ENCODE assay signal across 9 mouse cellular contexts in the genomic region with DNA sequence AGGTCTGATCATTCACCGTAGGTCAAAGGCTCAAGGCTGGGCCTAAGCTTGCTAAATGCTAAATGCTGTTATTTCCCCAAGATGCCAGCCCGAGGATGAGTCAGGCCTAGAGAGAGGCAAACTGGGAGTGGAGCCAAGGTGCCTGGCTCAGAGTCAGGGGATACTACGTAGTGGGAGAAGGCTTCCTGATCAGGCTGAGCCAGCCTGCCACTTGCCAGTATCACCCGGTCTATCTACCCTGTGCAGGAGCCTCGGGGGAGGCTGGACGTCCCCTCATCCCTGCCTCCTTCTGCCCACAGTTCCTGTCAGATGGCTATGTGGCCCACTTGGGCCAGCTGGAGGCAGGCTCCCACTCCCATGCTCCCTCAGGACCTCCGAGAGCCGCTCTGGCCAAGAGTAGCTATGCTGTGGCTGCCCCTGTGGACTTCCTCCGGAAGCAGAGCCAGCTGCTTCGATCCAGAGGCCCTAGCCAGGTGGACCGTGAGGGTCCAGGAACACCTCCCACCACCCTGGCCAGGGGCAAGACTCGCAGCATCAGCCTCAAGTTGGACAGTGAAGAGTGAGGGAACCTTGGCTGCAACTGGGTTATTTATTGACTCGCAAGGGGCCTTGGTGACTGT. TPM values are rescaled to one million over a fixed set of nuclear protein-coding genes. Genes with fewer than 3 reads are reported as not detected.
DNase-seq lines count a peak whose midpoint lies in the region; ATAC-seq and TF ChIP-seq lines count a peak whose summit lies in the region.
"Had no signal": no experiment of that assay in that cellular context is flagged by ENCODE, and none has a peak within 500 bp of the region (broad histone marks: within the 10 kb centered on the region; RNA-seq: fewer than 3 reads in every experiment).

No protein-coding gene starts in this region.

- peak; percentile 69 for ATAC-seq in cerebellum, adult (ENCODE audit: insufficient number of reproducible peaks, low FRiP score, low TSS enrichment)
- peak; percentile 92 for ATAC-seq in megakaryocyte progenitor cell, adult 5-6 weeks (replicated peaks; ENCODE audit: poor library complexity)

- TF ChIP-seq POLR2A in kidney, adult 2 months (IDR thresholded peaks at IDR 0.05; ENCODE audit: low read depth, low read length): no peak
- TF ChIP-seq POLR2A in testis, adult 2 months (IDR thresholded peaks at IDR 0.05; ENCODE audit: control insufficient read depth, low read depth, low read length): no peak

- H3K9me3 ChIP-seq in limb, embryonic 10.5 days (replicated peaks): no peaks in the 10 kb centered on the region
- H3K9me3 ChIP-seq: embryonic facial prominence, embryonic 12.5 days had no signal

- peaks cover 19% of the 10 kb centered on the region for H3K4me1 ChIP-seq in kidney, adult 2 months (ENCODE audit: control insufficient read depth, insufficient read depth, low read length)
- H3K4me1 ChIP-seq in limb, embryonic 10.5 days: peaks cover 18% of the 10 kb centered on the region
- no peaks in the 10 kb centered on the region for H3K4me1 ChIP-seq in testis, adult 2 months (ENCODE audit: control insufficient read depth, insufficient read depth, low read length)

- WGBS in kidney, adult 2 months: 14% methylated on average over 13 of the region's 13 CpGs
- 86% methylated on average over 13 of the region's 13 CpGs for WGBS in limb, embryonic 10.5 days

- peak; percentile 92 for DNase-seq in MEL-GATA-1-ER (ENCODE audit: extremely low read depth, low read depth)
- DNase-seq in gastrocnemius, postnatal 25 days: peak; percentile 75
- DNase-seq in kidney, adult 2 months: peak; percentile 92
- no peak for DNase-seq in limb, embryonic 10.5 days (ENCODE audit: low spot score)
- no peak for DNase-seq in retina, embryonic 14.5 days (ENCODE audit: low spot score)

- no peaks in the 10 kb centered on the region for H3K36me3 ChIP-seq in kidney, adult 2 months (ENCODE audit: control insufficient read depth, insufficient read depth, low read length)
- H3K36me3 ChIP-seq in limb, embryonic 10.5 days: peaks cover 72% of the 10 kb centered on the region
- no peaks in the 10 kb centered on the region for H3K36me3 ChIP-seq in testis, adult 2 months (ENCODE audit: control insufficient read depth, insufficient read depth, low read length)

- no peaks in the 10 kb centered on the region for H3K27me3 ChIP-seq in kidney, adult 2 months (replicated peaks; ENCODE audit: control insufficient read depth, insufficient read depth, low read length)
- H3K27me3 ChIP-seq in limb, embryonic 10.5 days (ENCODE audit: low read depth, poor library complexity, severe bottlenecking): no peaks in the 10 kb centered on the region
- no peaks in the 10 kb centered on the region for H3K27me3 ChIP-seq in testis, adult 2 months (ENCODE audit: control insufficient read depth, insufficient read depth, low read length)
- H3K27me3 ChIP-seq: embryonic facial prominence, embryonic 12.5 days had no signal

- H3K4me3 ChIP-seq in kidney, adult 2 months (ENCODE audit: insufficient read depth, low read depth, low read length): no peak overlapping the region
- no peak overlapping the region for H3K4me3 ChIP-seq in limb, embryonic 10.5 days
- H3K4me3 ChIP-seq in testis, adult 2 months (ENCODE audit: control insufficient read depth, low read depth, low read length): no peak overlapping the region
- H3K4me3 ChIP-seq: embryonic facial prominence, embryonic 12.5 days had no signal

- H3K27ac ChIP-seq in kidney, adult 2 months (ENCODE audit: insufficient read depth, low read depth, low read length): peak overlapping the region; percentile 65
- peak overlapping the region; percentile 53 for H3K27ac ChIP-seq in limb, embryonic 10.5 days
- peak overlapping the region; percentile 22; the same call in 1 of the 2 replicates for H3K27ac ChIP-seq in testis, adult 2 months (ENCODE audit: control insufficient read depth, insufficient read depth, low read depth, low read length)
- H3K27ac ChIP-seq: embryonic facial prominence, embryonic 12.5 days had no signal

- TF ChIP-seq CTCF in kidney, adult 2 months (conservative IDR thresholded peaks at IDR 0.05; ENCODE audit: insufficient read depth, insufficient read length, low read depth, low read length): no peak
- TF ChIP-seq CTCF in testis, adult 2 months (IDR thresholded peaks at IDR 0.05; ENCODE audit: control insufficient read depth, insufficient read depth, insufficient replicate concordance, low read depth, low read length): no peak

RNA-seq across cellular contexts. Expression of a gene that starts 12.4 kb away (rescaled TPM):
- total RNA-seq in gastrocnemius, postnatal 25 days (2021): 10 to 100 TPM; 58.2 to 68.5 TPM
- polyA plus RNA-seq in kidney, adult 2 months (2012; rRNA removed): 80.5 and 96.2 TPM in 2 replicates
- 74.9 and 79.2 TPM in 2 replicates for polyA plus RNA-seq in limb, embryonic 10.5 days (2016; fragmentation: Nextera tagmentation; extraction: Ambion mirVana)
- total RNA-seq in megakaryocyte progenitor cell, adult 5-6 weeks (2015): 61.9 and 66.4 TPM in 2 replicates
- 24.4 and 31.1 TPM in 2 replicates for total RNA-seq in megakaryocyte progenitor cell, adult 5-6 weeks (2017)
- polyA plus RNA-seq in testis, adult 2 months (2012; rRNA removed): 21.0 and 23.5 TPM in 2 replicates

RNA-seq across cellular contexts. Expression of a gene that starts 13.5 kb away (rescaled TPM):
- total RNA-seq in gastrocnemius, postnatal 25 days (2021): 1 to 10 TPM; 2.8 to 5.7 TPM
- polyA plus RNA-seq in kidney, adult 2 months (2012; rRNA removed): 41.6 and 46.3 TPM in 2 replicates
- 5.9 and 7.9 TPM in 2 replicates for polyA plus RNA-seq in limb, embryonic 10.5 days (2016; fragmentation: Nextera tagmentation; extraction: Ambion mirVana)
- 7.8 and 11.2 TPM in 2 replicates for total RNA-seq in megakaryocyte progenitor cell, adult 5-6 weeks (2015)
- 6.8 and 17.2 TPM in 2 replicates for total RNA-seq in megakaryocyte progenitor cell, adult 5-6 weeks (2017)
- polyA plus RNA-seq in testis, adult 2 months (2012; rRNA removed): 31.9 and 42.8 TPM in 2 replicates

RNA-seq across cellular contexts. Expression of a gene that starts 16.3 kb away (rescaled TPM):
- total RNA-seq in gastrocnemius, postnatal 25 days (2021): 10 to 100 TPM; 17.8 to 23.4 TPM
- polyA plus RNA-seq in kidney, adult 2 months (2012; rRNA removed): 134 and 138 TPM in 2 replicates
- 86.7 and 87.0 TPM in 2 replicates for polyA plus RNA-seq in limb, embryonic 10.5 days (2016; fragmentation: Nextera tagmentation; extraction: Ambion mirVana)
- total RNA-seq in megakaryocyte progenitor cell, adult 5-6 weeks (2015): 112 and 126 TPM in 2 replicates
- total RNA-seq in megakaryocyte progenitor cell, adult 5-6 weeks (2017): 24.2 and 44.8 TPM in 2 replicates
- polyA plus RNA-seq in testis, adult 2 months (2012; rRNA removed): 31.5 and 31.7 TPM in 2 replicates

RNA-seq across cellular contexts. Expression of a gene that starts 26.3 kb away (rescaled TPM):
- not detected for total RNA-seq in gastrocnemius, postnatal 25 days (2021)
- polyA plus RNA-seq in kidney, adult 2 months (2012; rRNA removed): 0.03 and 0.05 TPM in 2 replicates
- polyA plus RNA-seq in limb, embryonic 10.5 days (2016; fragmentation: Nextera tagmentation; extraction: Ambion mirVana): not detected in 2 replicates
- total RNA-seq in megakaryocyte progenitor cell, adult 5-6 weeks (2015): not detected in 2 replicates
- 0.10 TPM in 1 of 2 replicates, not detected in the other for total RNA-seq in megakaryocyte progenitor cell, adult 5-6 weeks (2017)
- 0.02 TPM in 1 of 2 replicates, not detected in the other for polyA plus RNA-seq in testis, adult 2 months (2012; rRNA removed)
- polyA plus RNA-seq: embryonic facial prominence, embryonic 12.5 days had no signal

RNA-seq across cellular contexts. Expression of a gene that starts 30.5 kb away (rescaled TPM):
- not detected for total RNA-seq in gastrocnemius, postnatal 25 days (2021)
- polyA plus RNA-seq in kidney, adult 2 months (2012; rRNA removed): 0.12 and 0.20 TPM in 2 replicates
- 0.15 TPM in 1 of 2 replicates, not detected in the other for polyA plus RNA-seq in limb, embryonic 10.5 days (2016; fragmentation: Nextera tagmentation; extraction: Ambion mirVana)
- total RNA-seq in megakaryocyte progenitor cell, adult 5-6 weeks (2015): not detected in 2 replicates
- total RNA-seq in megakaryocyte progenitor cell, adult 5-6 weeks (2017): not detected in 2 replicates
- polyA plus RNA-seq in testis, adult 2 months (2012; rRNA removed): 0.16 and 0.29 TPM in 2 replicates
- polyA plus RNA-seq: embryonic facial prominence, embryonic 12.5 days had no signal

Comparison
In these comparisons a context has a peak if more than half of its experiments do, and no peak if none do; other contexts are left out.
1. DNase-seq: peak in MEL-GATA-1-ER (single experiment), gastrocnemius, postnatal 25 days (single experiment) and kidney, adult 2 months (single experiment); none in limb, embryonic 10.5 days (single experiment) and retina, embryonic 14.5 days (single experiment).
2. Peak in every context shown above with its lines, with median percentiles within 50 percentile points of each other: H3K27ac ChIP-seq.